Mouse (Mus musculus) heart, embryonic 14.5 days (tissue): ENCODE results near the gene Myh9. TPM values are rescaled to one million over a fixed set of nuclear protein-coding genes. Genes with fewer than 3 reads are reported as not detected.

Experiments
- ATAC-seq: fragments of 200-750 bp; cut with Nextera tagmentation; 2 replicates; pipeline ENCODE4 v1.8.0; 2017; ENCODE audit warnings: low read depth, moderate TSS enrichment; ENCODE audit not compliant: insufficient number of reproducible peaks, insufficient read depth, low FRiP score
- H3K27ac ChIP-seq, 2 experiments: fragments of 200-500 bp in 1 of 2; fragments of 300-500 bp in 1 of 2; sonication (generic) in 1 of 2; replicated peaks in 1 of 2; 2 replicates each; pipeline ENCODE4 v1.5.1; 2012 to 2014; ENCODE audit warnings: low read depth in 2 of 2, low read length in 2 of 2, control low read depth in 1 of 2, mild to moderate bottlenecking in 1 of 2, mixed read lengths in 1 of 2; ENCODE audit not compliant: control insufficient read depth in 1 of 2, insufficient read depth in 1 of 2
- H3K27me3 ChIP-seq: fragments of 300-500 bp; sonication (generic); 2 replicates; pipeline ENCODE4 v1.6.1; 2014; ENCODE audit warnings: mild to moderate bottlenecking, low read length, control low read depth; ENCODE audit not compliant: control insufficient read depth, insufficient read depth
- H3K36me3 ChIP-seq: fragments of 300-500 bp; sonication (generic); 2 replicates; pipeline ENCODE4 v1.6.1; 2014; ENCODE audit warnings: mild to moderate bottlenecking, control low read depth, low read length, mixed read lengths; ENCODE audit not compliant: control insufficient read depth, insufficient read depth
- H3K4me1 ChIP-seq, 2 experiments: fragments of 200-500 bp in 1 of 2; fragments of 300-500 bp in 1 of 2; sonication (generic) in 1 of 2; 2 replicates each; pipeline ENCODE4 v1.6.1; 2012 to 2014; ENCODE audit warnings: low read length in 2 of 2, control low read depth in 1 of 2, mixed read lengths in 1 of 2; ENCODE audit not compliant: control insufficient read depth in 2 of 2, insufficient read depth in 2 of 2
- H3K4me2 ChIP-seq: fragments of 300-500 bp; sonication (generic); 2 replicates; pipeline ENCODE4 v1.6.1; 2014; ENCODE audit warnings: mild to moderate bottlenecking, low read length
- H3K4me3 ChIP-seq, 2 experiments: fragments of 200-500 bp in 1 of 2; fragments of 300-500 bp in 1 of 2; sonication (generic) in 1 of 2; 2 replicates each; pipeline ENCODE4 v1.5.1; 2012 to 2014; ENCODE audit warnings: low read length in 2 of 2, mild to moderate bottlenecking in 2 of 2, control low read depth in 1 of 2, low read depth in 1 of 2, moderate library complexity in 1 of 2; ENCODE audit not compliant: control insufficient read depth in 1 of 2, insufficient read depth in 1 of 2
- H3K9ac ChIP-seq: fragments of 300-500 bp; sonication (generic); 2 replicates; pipeline ENCODE4 v1.6.1; 2014; ENCODE audit warnings: mild to moderate bottlenecking, low read length
- H3K9me3 ChIP-seq: fragments of 300-500 bp; sonication (generic); 2 replicates; pipeline ENCODE4 v1.6.1; 2016; ENCODE audit warnings: low read length, control low read depth; ENCODE audit not compliant: control insufficient read depth
- WGBS: fragments of 180-500 bp; shearing (Covaris S2); extraction: QIAGEN DNeasy Blood & Tissue Kit; methylation state at CpG from one replicate; pipeline ENCODE4 v1.1.7; 2014; 5-methylcytosine and 5-hydroxymethylcytosine counted together
- polyA plus RNA-seq: library from polyadenylated mRNA; unstranded; fragments of >200 nt; fragmentation: Nextera tagmentation; extraction: Ambion mirVana; gene quantifications from 2 replicates; pipeline ENCODE4 v1.2.1, GENCODE M21; 2014

The Myh9 gene
- polyA plus RNA-seq, 1 experiment from 2014 or later: 31.0 TPM

DNA sequence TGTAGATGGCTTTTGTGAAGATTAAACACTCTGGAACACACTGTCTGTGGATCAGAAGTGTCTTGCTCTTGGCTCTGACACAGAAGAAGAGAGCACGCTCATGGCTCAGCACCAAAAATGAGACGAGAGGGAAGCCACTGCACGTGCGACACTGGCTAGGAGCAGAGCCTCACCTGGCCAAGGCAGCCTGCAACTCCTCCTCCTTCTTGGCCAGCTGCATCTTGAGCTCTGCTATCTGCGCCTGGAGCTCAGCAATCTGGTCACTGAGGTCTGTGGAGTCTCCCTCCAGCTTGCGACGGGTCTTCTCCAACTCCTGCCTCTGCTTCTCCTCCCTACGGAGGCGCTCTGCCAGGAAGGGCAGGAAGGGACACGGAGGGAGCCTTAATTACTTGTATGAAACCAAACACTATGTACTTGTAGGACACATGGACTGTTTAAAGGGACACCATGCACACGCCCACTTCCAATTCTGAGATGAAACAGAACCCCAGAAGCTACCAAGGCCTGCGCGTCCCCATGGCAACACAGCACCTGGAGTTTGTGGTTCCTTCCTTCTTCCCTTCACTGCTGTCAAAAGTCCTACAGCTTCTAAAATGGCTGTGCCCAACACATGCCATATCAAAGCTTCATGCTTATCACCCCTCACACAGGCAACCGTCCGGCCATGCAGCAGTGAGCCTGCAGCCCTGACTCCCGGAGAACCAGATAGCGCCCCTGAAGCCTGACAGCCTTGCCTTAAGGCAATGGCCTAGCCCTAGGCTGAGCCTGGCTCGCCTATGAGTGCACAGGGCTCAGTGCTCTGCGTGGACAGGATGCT lies 68.7 kb downstream of the Myh9 start:
- H3K4me2 ChIP-seq: no peak overlapping the region
- H3K4me3 ChIP-seq: no peak overlapping the region
- H3K27me3 ChIP-seq: no peaks in the 10 kb centered on the region
- no peak overlapping the region for H3K9ac ChIP-seq
- H3K27ac ChIP-seq: no peak overlapping the region
- 82% methylated on average over 19 of the region's 19 CpGs for WGBS
- no peaks in the 10 kb centered on the region for H3K9me3 ChIP-seq
- ATAC-seq: no peak
- peaks cover 100% of the 10 kb centered on the region for H3K36me3 ChIP-seq
- H3K4me1 ChIP-seq: no peaks in the 10 kb centered on the region

DNA sequence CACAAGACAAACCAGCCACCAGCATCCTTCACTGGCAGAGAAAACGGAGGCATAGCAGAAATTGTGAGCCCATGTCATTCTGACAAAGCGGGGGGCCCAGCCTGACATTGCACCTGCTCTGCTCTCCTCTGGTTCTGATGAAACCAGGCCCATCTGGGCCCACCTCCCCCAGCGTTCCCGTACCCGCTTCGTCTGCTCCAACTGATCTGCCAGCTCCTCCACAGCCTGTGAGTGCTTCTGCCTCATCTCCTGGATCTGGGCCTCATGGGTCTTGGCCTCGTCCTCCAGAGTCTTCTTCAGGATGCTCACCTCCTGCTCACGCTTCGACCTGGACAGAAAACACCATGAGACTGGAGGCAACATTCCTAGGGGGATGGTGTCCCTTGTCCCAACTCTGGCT lies 71.0 kb downstream of the Myh9 start:
- H3K36me3 ChIP-seq: peaks cover 100% of the 10 kb centered on the region
- H3K4me3 ChIP-seq: no peak overlapping the region
- no peak overlapping the region for H3K4me2 ChIP-seq
- 96% methylated on average over 9 of the region's 9 CpGs for WGBS
- no peaks in the 10 kb centered on the region for H3K4me1 ChIP-seq
- H3K27ac ChIP-seq: no peak overlapping the region
- no peak overlapping the region for H3K9ac ChIP-seq
- no peak for ATAC-seq
- H3K27me3 ChIP-seq: no peaks in the 10 kb centered on the region
- H3K9me3 ChIP-seq: no peaks in the 10 kb centered on the region

DNA sequence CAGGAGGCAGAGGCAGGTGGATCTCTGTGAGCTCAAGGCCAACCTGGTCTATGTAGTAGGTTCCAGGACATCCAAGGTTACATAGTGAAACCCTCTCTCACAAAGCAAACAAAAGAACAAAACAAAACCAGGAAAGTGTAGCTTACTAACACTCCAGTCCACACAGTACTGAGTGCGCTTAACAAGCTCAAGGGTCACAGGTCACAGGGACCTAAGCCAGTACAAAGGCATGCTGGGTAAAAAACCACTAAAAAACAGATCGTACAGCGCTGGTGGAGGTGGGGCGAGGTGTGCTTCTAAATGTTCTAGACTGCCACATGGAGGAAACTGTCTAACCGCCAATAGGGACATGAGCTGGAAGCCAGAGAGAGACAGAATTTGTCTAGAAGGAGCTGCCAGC lies 71.6 kb downstream of the Myh9 start:
- H3K9me3 ChIP-seq: no peaks in the 10 kb centered on the region
- H3K4me1 ChIP-seq: no peaks in the 10 kb centered on the region
- H3K27me3 ChIP-seq: no peaks in the 10 kb centered on the region
- peaks cover 100% of the 10 kb centered on the region for H3K36me3 ChIP-seq
- no peak overlapping the region for H3K27ac ChIP-seq
- H3K4me2 ChIP-seq: no peak overlapping the region
- 93% methylated on average over 5 of the region's 5 CpGs for WGBS
- no peak overlapping the region for H3K4me3 ChIP-seq
- ATAC-seq: no peak
- H3K9ac ChIP-seq: no peak overlapping the region

DNA sequence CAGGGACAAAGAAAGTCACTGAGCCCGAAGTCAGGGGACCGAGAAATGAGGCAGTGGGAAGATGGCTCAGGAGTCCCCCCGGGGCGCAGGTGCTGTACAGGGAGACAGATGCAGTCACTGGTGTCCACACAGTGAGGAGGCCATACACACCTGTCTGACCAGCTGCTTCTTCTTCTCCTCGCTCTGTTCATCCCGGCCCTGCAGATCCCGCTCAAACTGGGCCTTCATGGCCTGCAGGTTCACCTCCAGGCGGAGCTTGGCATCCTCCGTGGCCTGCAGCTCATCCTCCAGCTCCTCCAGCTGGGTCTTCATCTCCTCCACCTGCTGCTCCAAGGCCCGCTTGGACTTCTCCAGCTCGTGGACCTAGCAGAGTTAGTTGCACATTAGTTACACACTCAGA lies 75.0 kb downstream of the Myh9 start:
- H3K9ac ChIP-seq: no peak overlapping the region
- H3K27ac ChIP-seq: no peak overlapping the region
- H3K4me3 ChIP-seq: no peak overlapping the region
- no peaks in the 10 kb centered on the region for H3K27me3 ChIP-seq
- 93% methylated on average over 11 of the region's 11 CpGs for WGBS
- H3K36me3 ChIP-seq: peaks cover 100% of the 10 kb centered on the region
- no peak overlapping the region for H3K4me2 ChIP-seq
- ATAC-seq: no peak
- H3K4me1 ChIP-seq: no peaks in the 10 kb centered on the region
- H3K9me3 ChIP-seq: no peaks in the 10 kb centered on the region

DNA sequence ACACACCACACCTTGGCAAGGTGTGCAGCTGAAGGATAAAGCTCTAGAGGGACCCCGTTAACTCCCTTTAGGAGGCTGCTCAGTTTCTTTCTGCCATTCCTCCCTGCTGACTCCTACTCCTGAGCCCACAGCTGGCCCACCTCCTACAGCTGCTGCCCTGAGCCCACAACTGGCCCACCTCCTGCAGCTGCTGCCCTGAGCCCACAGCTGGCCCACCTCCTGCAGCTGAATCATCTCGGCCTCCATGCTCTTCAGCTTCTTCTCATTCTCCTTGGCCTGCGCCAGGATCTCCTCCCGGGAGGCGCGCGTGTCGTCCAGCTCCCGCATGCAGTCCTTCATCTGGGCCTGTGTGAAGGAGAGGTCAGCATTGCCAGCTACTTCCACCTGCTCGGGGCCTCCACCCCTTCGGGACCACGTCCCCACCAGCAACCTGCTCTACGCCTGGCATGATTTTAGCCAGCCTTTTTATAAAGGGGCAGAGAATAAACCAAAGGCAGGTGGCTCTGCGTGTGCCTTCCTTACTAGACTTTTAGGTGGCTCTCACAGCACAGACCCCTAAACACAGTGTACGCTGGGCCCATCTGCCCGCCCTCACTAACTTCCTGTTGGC lies 76.4 kb downstream of the Myh9 start:
- H3K36me3 ChIP-seq: peaks cover 100% of the 10 kb centered on the region
- H3K27me3 ChIP-seq: no peaks in the 10 kb centered on the region
- no peak overlapping the region for H3K27ac ChIP-seq
- H3K9ac ChIP-seq: no peak overlapping the region
- ATAC-seq: no peak
- H3K4me3 ChIP-seq: no peak overlapping the region
- no peaks in the 10 kb centered on the region for H3K9me3 ChIP-seq
- no peaks in the 10 kb centered on the region for H3K4me1 ChIP-seq
- no peak overlapping the region for H3K4me2 ChIP-seq
- 93% methylated on average over 16 of the region's 16 CpGs for WGBS

DNA sequence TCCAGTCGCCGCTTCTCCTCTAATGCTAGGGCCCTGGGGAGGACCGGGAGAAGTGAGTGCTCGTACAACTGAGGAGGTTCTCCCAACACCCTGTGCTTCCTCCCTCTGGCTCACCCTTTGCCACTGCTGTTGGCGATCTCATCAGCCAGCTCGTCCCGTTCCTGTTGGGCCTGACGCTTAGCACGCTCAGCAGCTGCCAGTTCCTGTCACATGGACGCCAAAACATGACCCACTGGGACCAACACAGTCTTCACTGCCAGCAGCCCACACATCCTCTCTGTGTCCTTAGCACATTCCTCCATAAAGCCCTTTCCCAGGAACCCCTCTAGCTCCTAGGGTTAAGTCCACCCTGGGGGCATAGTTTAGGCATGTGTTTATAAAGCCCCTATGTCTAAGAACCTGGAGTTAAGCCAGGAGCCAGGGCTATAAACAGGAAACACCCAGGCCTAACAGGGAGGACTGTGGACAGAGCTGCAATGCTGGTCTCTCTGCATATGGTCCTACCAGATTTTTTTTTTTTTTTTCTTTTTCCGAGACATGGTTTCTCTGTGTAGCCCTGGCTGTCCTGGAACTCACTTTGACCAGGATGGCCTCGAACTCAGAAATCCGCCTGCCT lies 77.5 kb downstream of the Myh9 start:
- Histone ChIP-seq H3K4me1 (no peaks in the 10 kb centered on the region), H3K27ac (no peak overlapping the region), H3K4me2 (no peak overlapping the region), H3K9me3 (no peaks in the 10 kb centered on the region), H3K9ac (no peak overlapping the region), H3K4me3 (no peak overlapping the region), H3K27me3 (no peaks in the 10 kb centered on the region), H3K36me3 (peaks cover 100% of the 10 kb centered on the region)
- no peak for ATAC-seq
- 73% methylated on average over 13 of the region's 13 CpGs for WGBS

DNA sequence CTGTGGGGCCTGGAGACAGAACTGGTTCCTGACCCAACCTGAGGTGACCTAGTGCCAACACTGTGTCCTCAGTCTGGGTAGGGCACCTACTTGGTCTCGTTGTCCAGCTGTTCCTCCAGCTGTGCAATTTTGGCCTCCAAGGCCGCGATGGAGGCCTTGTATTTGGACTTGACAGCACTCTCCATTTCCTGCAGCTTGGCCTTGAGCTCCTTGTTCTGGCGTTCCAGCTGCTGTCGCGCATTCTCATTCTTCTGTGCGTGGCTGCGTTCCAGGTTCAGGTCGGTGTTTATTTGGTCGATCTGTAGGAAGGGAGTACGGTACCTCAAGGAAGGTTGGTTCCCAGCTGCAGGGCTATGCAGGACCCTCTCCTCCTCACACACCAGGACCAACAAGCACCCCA lies 78.3 kb downstream of the Myh9 start:
- Histone ChIP-seq H3K36me3 (peaks cover 94% of the 10 kb centered on the region), H3K9me3 (no peaks in the 10 kb centered on the region), H3K27me3 (no peaks in the 10 kb centered on the region), H3K4me3 (no peak overlapping the region), H3K4me2 (no peak overlapping the region), H3K9ac (no peak overlapping the region), H3K27ac (no peak overlapping the region), H3K4me1 (no peaks in the 10 kb centered on the region)
- no peak for ATAC-seq
- 87% methylated on average over 11 of the region's 11 CpGs for WGBS
